8 mouse cellular contexts compared by ENCODE assay signal in genomic region chr3:123168815-123169214, GRCm38 (mm10).
DNase-seq lines count a peak whose midpoint lies in the region; ATAC-seq and TF ChIP-seq lines count a peak whose summit lies in the region.

No protein-coding gene starts in this region.

- H3K4me2 ChIP-seq in limb, embryonic 14.5 days (replicated peaks; ENCODE audit: low read depth, low read length, severe bottlenecking), result no peak overlapping the region

- WGBS in limb, embryonic 14.5 days, result 5% methylated on average over 5 of the region's 5 CpGs

- H3K4me1 ChIP-seq in limb, embryonic 14.5 days (ENCODE audit: control insufficient read depth, insufficient read depth, low read length), result peaks cover 20% of the 10 kb centered on the region

- no peak for TF ChIP-seq POLR2A in limb, embryonic 14.5 days (IDR thresholded peaks at IDR 0.05; ENCODE audit: borderline replicate concordance, extremely low read depth, insufficient read depth, insufficient read length)

- no peaks in the 10 kb centered on the region for H3K36me3 ChIP-seq in limb, embryonic 14.5 days (ENCODE audit: control insufficient read depth, insufficient read depth, low read length)

- no peak overlapping the region for H3K4me3 ChIP-seq in limb, embryonic 14.5 days (replicated peaks; ENCODE audit: low read length)

- H3K9ac ChIP-seq in limb, embryonic 14.5 days (ENCODE audit: low read depth, low read length, severe bottlenecking), result no peak overlapping the region

- H3K27me3 ChIP-seq in limb, embryonic 14.5 days (ENCODE audit: control insufficient read depth, insufficient read depth, low read length), result no peaks in the 10 kb centered on the region

- peak; percentile 74 for ATAC-seq in CD4-positive, CD25-positive, alpha-beta regulatory T cell, adult 4 months
- peak; percentile 57; the same call in 1 of the 2 replicates for ATAC-seq in limb, embryonic 14.5 days (ENCODE audit: low FRiP score, low read depth)

- peak; percentile 89 for DNase-seq in NIH3T3 (ENCODE audit: low read depth)
- peak; percentile 63 for DNase-seq in cerebellum, adult 9-10 months
- DNase-seq in frontal cortex, adult 2 months (ENCODE audit: extremely low spot score in 1 of 2, low spot score in 1 of 2), result peak; percentile 28 to 87
- DNase-seq in kidney, adult 9 months, result peak; percentile 70
- DNase-seq in limb, embryonic 14.5 days (ENCODE audit: low spot score), result peak; percentile 62
- DNase-seq in retina, adult 2 months (ENCODE audit: low read depth, low spot score), result peak; percentile 52
- DNase-seq in ovary, adult 18-20 months (ENCODE audit: low spot score), result no peak

- no peaks in the 10 kb centered on the region for H3K9me3 ChIP-seq in limb, embryonic 14.5 days (ENCODE audit: control insufficient read depth, low read length)

- H3K27ac ChIP-seq in limb, embryonic 14.5 days (replicated peaks; ENCODE audit: low read depth, low read length), result no peak overlapping the region
